Mouse (Mus musculus) liver, embryonic 14.5 days (tissue): Measurements from ENCODE around the gene Sh2d7. TPM values are rescaled to one million over a fixed set of nuclear protein-coding genes. Genes with fewer than 3 reads are reported as not detected.

Source experiments
- ATAC-seq: fragments of 200-750 bp; cut with Nextera tagmentation; 2 replicates; pipeline ENCODE4 v1.8.0; 2017; ENCODE audit warnings: moderate number of reproducible peaks, mild to moderate bottlenecking, moderate library complexity; ENCODE audit not compliant: insufficient read depth
- DNase-seq, 3 experiments: peaks; one replicate each; pipeline ENCODE4 v3.0.0-alpha.2; 2012 to 2013; ENCODE audit warnings: low read depth in 3 of 3, low spot score in 3 of 3
- H3K27ac ChIP-seq: fragments of 300-500 bp; sonication (generic); 2 replicates; pipeline ENCODE4 v1.5.1; 2014; ENCODE audit warnings: moderate library complexity, mild to moderate bottlenecking, control low read depth, inconsistent platforms
- H3K27me3 ChIP-seq: fragments of 300-500 bp; sonication (generic); 2 replicates; pipeline ENCODE4 v1.6.1; 2014; ENCODE audit warnings: mild to moderate bottlenecking, low read length, moderate library complexity; ENCODE audit not compliant: control insufficient read depth, insufficient read depth
- H3K36me3 ChIP-seq: fragments of 300-500 bp; sonication (generic); replicated peaks from 2 replicates; pipeline ENCODE4 v1.6.1; 2014; ENCODE audit warnings: low read depth; ENCODE audit not compliant: control insufficient read depth, insufficient read depth
- H3K4me1 ChIP-seq, 2 experiments: fragments of 200-500 bp in 1 of 2; fragments of 300-500 bp in 1 of 2; sonication (generic) in 1 of 2; replicated peaks; 2 replicates each; pipeline ENCODE4 v1.6.1; 2012 to 2014; ENCODE audit warnings: antibody characterized with exemption in 1 of 2, inconsistent platforms in 1 of 2, low read length in 1 of 2; ENCODE audit not compliant: control insufficient read depth in 2 of 2, insufficient read depth in 2 of 2
- H3K4me2 ChIP-seq: fragments of 300-500 bp; sonication (generic); 2 replicates; pipeline ENCODE4 v1.6.1; 2014; ENCODE audit warnings: low read depth, mild to moderate bottlenecking, control low read depth, moderate library complexity
- H3K4me3 ChIP-seq, 2 experiments: fragments of 200-500 bp in 1 of 2; fragments of 300-500 bp in 1 of 2; sonication (generic) in 1 of 2; 2 replicates each; pipeline ENCODE4 v1.5.1; 2012 to 2014; ENCODE audit warnings: low read depth in 2 of 2, low read length in 2 of 2, mild to moderate bottlenecking in 2 of 2, control low read depth in 1 of 2, inconsistent platforms in 1 of 2, moderate library complexity in 1 of 2; ENCODE audit not compliant: insufficient read depth in 1 of 2
- H3K9ac ChIP-seq: fragments of 300-500 bp; sonication (generic); replicated peaks from 2 replicates; pipeline ENCODE4 v1.6.1; 2014; ENCODE audit warnings: mild to moderate bottlenecking, control low read depth, moderate library complexity
- H3K9me3 ChIP-seq: fragments of 300-500 bp; sonication (generic); 2 replicates; pipeline ENCODE4 v1.6.1; 2016; ENCODE audit warnings: low read length, mixed read lengths; ENCODE audit not compliant: control insufficient read depth
- CTCF ChIP-seq: IDR thresholded peaks from 2 replicates; pipeline ENCODE4 v1.5.1; 2016; ENCODE audit warnings: antibody characterized with exemption, low read depth, control low read depth
- EP300 ChIP-seq: IDR thresholded peaks from 2 replicates; pipeline ENCODE4 v1.6.1; 2016; ENCODE audit warnings: antibody characterized with exemption, low read depth
- WGBS: fragments of 180-500 bp; shearing (Covaris S2); extraction: QIAGEN DNeasy Blood & Tissue Kit; methylation state at CpG from one replicate; pipeline ENCODE4 v1.1.7; 2014; ENCODE audit not compliant: insufficient replicate concordance; 5-methylcytosine and 5-hydroxymethylcytosine counted together
- polyA plus RNA-seq, 2 experiments: library from polyadenylated mRNA; depleted of rRNA in 1 of 2; stranded (reverse) in 1 of 2; unstranded in 1 of 2; fragments of >200 nt; fragmentation: Nextera tagmentation in 1 of 2; extraction: Ambion mirVana in 1 of 2; gene quantifications; 2 replicates each; pipeline versions ENCODE4 v1.2.1 to v1.2.3; 2012 to 2014

Gene Sh2d7
- polyA plus RNA-seq, 2 experiments, result not detected

DNA sequence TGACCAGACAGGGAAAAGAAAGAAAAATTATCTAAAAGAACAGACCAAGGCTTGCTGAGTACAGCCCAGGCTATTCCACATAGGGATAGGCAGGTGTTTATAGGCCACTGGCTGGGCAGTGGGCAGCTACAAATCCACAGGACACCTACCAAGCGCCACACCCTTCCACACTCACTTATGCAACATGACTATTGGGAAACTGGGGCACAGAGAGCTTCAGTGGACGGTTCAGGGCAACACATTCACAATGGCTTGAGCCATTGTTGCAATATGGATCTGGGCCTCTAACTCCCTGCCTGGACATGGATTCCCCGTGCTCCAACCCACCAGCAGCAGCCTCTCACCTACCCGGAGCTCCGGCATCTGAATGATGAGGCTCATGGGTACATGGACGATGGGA lies 10.6 kb downstream of the Sh2d7 start:
- Histone ChIP-seq H3K4me1 (no peaks in the 10 kb centered on the region), H3K27me3 (no peaks in the 10 kb centered on the region), H3K4me3 (no peak overlapping the region), H3K27ac (no peak overlapping the region), H3K9ac (no peak overlapping the region), H3K36me3 (no peaks in the 10 kb centered on the region), H3K4me2 (no peak overlapping the region), H3K9me3 (no peaks in the 10 kb centered on the region)
- TF ChIP-seq EP300 (no peak), CTCF (no peak)
- 76% methylated on average over 6 of the region's 6 CpGs for WGBS
- ATAC-seq (no peak), DNase-seq (no peak)

DNA sequence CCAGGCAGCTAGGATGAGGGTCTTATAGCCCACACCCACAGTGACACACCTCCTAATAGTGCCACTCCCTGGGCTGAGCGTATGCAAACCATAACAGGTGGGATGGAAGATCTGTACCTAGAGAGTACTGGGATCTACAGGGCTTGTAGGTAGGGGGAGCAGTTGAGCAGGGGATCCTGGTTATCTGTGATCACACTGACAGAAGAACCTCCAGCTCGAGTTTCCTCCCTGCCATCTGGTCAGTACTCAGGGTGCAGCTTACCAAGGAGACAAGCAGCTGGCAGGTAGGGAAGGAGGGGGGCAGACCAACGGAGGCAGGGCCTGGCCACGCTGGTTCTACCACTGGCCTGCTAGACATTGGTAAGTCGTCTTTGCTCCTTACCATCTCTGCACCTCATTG lies 13.6 kb downstream of the Sh2d7 start:
- no peaks in the 10 kb centered on the region for H3K36me3 ChIP-seq
- no peak overlapping the region for H3K4me2 ChIP-seq
- DNase-seq (peak in 2 of 3 experiments; percentile 17 to 24), ATAC-seq (peak; percentile 58; the same call in 1 of the 2 replicates)
- no peak overlapping the region for H3K9ac ChIP-seq
- WGBS, result 15% methylated on average over 5 of the region's 5 CpGs
- H3K27me3 ChIP-seq, result no peaks in the 10 kb centered on the region
- H3K4me1 ChIP-seq, result no peaks in the 10 kb centered on the region
- no peak overlapping the region for H3K27ac ChIP-seq
- TF ChIP-seq CTCF (peak; percentile 71), EP300 (no peak)
- no peaks in the 10 kb centered on the region for H3K9me3 ChIP-seq
- H3K4me3 ChIP-seq, result no peak overlapping the region

- Histone ChIP-seq H3K4me2 (no peak overlapping the region), H3K4me3 (no peak overlapping the region), H3K27ac (no peak overlapping the region), H3K9ac (no peak overlapping the region), H3K9me3 (no peaks in the 10 kb centered on the region), H3K27me3 (no peaks in the 10 kb centered on the region; the same call in 1 of the 2 replicates), H3K36me3 (no peaks in the 10 kb centered on the region), H3K4me1 (peaks cover 0 to 4% of the 10 kb centered on the region in 2 experiments; a peak in 1 of 4 replicates)
- ATAC-seq, result no peak
- no peak for DNase-seq
- no peak for TF ChIP-seq EP300
- TF ChIP-seq CTCF, result no peak
- WGBS, result 65% methylated on average over 2 of the region's 2 CpGs
Measured at GRCm38 (mm10) chr9:54555044-54555443, 16.3 kb downstream of the Sh2d7 start.

GRCm38 (mm10) chr9:54558731-54559130 lies 19.9 kb downstream of the Sh2d7 start:
- Histone ChIP-seq H3K9me3 (no peaks in the 10 kb centered on the region), H3K27ac (no peak overlapping the region), H3K36me3 (no peaks in the 10 kb centered on the region), H3K4me1 (peaks cover 4 to 8% of the 10 kb centered on the region in 2 experiments), H3K4me2 (no peak overlapping the region), H3K4me3 (no peak overlapping the region), H3K27me3 (no peaks in the 10 kb centered on the region; the same call in 1 of the 2 replicates), H3K9ac (no peak overlapping the region)
- DNase-seq (no peak), ATAC-seq (no peak)
- TF ChIP-seq CTCF, result no peak
- no peak for TF ChIP-seq EP300
- 65% methylated on average over 8 of the region's 8 CpGs for WGBS

GRCm38 (mm10) chr9:54559771-54560471 lies 21.1 kb downstream of the Sh2d7 start, which contains the start of gene Cib2:
Gene Cib2 (minus strand): TSS chr9:54560218.
- H3K27ac ChIP-seq, result no peak within 1 kb of the TSS
- WGBS, result 3% methylated on average over 50 of the region's 54 CpGs

More at GRCm38 (mm10) chr9:54559771-54560471, 21.1 kb downstream of the Sh2d7 start, which contains the start of gene Cib2:
- Histone ChIP-seq H3K9me3 (no peaks in the 10 kb centered on the region), H3K4me2 (peak within 1 kb of the TSS; percentile 84), H3K9ac (peak within 1 kb of the TSS; percentile 48), H3K27me3 (no peaks in the 10 kb centered on the region; the same call in 1 of the 2 replicates), H3K4me3 (peak within 1 kb of the TSS; percentile 47 to 55), H3K36me3 (no peaks in the 10 kb centered on the region), H3K4me1 (peaks cover 4 to 10% of the 10 kb centered on the region in 2 experiments)
- DNase-seq, result peak; percentile 45 to 56 (median 50)
- peak; percentile 95 for ATAC-seq
- TF ChIP-seq CTCF (peak; percentile 54), EP300 (no peak)
